Mouse (Mus musculus) cerebellum, adult 18-20 months (tissue): ENCODE data around the gene Pam.
A peak's percentile ranks its signal among the peaks of the same experiment; 100 is the strongest.

Experiments used
- DNase-seq, 2 experiments: peaks; one replicate each; pipeline ENCODE4 v3.0.0; 2021

Gene Pam

GRCm38 (mm10) chr1:97903912-97904460 lies 191.5 kb downstream of the Pam start:
- no peak for DNase-seq

GRCm38 (mm10) chr1:97902830-97903229 lies 192.6 kb downstream of the Pam start:
- no peak for DNase-seq

- DNase-seq: no peak
Observed at GRCm38 (mm10) chr1:97900559-97901153, 194.8 kb downstream of the Pam start.

GRCm38 (mm10) chr1:97887511-97887910 lies 207.9 kb downstream of the Pam start:
- no peak for DNase-seq

- no peak for DNase-seq
Observed at GRCm38 (mm10) chr1:97883498-97883897, 211.9 kb downstream of the Pam start.

GRCm38 (mm10) chr1:97877037-97877436 lies 218.4 kb downstream of the Pam start:
- DNase-seq: no peak

- DNase-seq: no peak
Observed at GRCm38 (mm10) chr1:97873490-97874054, 221.9 kb downstream of the Pam start.

GRCm38 (mm10) chr1:97872493-97872892 lies 223.0 kb downstream of the Pam start:
- DNase-seq: no peak

GRCm38 (mm10) chr1:97872072-97872471 lies 223.4 kb downstream of the Pam start:
- DNase-seq: no peak

- no peak for DNase-seq
Observed at GRCm38 (mm10) chr1:97864135-97864534, 231.3 kb downstream of the Pam start.

GRCm38 (mm10) chr1:97863140-97863539 lies 232.3 kb downstream of the Pam start:
- DNase-seq: no peak

GRCm38 (mm10) chr1:97862734-97863133 lies 232.7 kb downstream of the Pam start:
- no peak for DNase-seq

- DNase-seq: no peak
Observed at GRCm38 (mm10) chr1:97854256-97854655, 241.2 kb downstream of the Pam start.

- DNase-seq: no peak
Observed at GRCm38 (mm10) chr1:97851601-97852175, 243.8 kb downstream of the Pam start.

GRCm38 (mm10) chr1:97848601-97849241 lies 246.7 kb downstream of the Pam start:
- no peak for DNase-seq

- DNase-seq: peak; percentile 48 to 49
Observed at GRCm38 (mm10) chr1:97843220-97843992, 252.0 kb downstream of the Pam start.

GRCm38 (mm10) chr1:97834354-97834822 lies 261.1 kb downstream of the Pam start:
- DNase-seq: no peak

- peak; percentile 6 to 7 for DNase-seq
Observed at GRCm38 (mm10) chr1:97833466-97834353, 261.7 kb downstream of the Pam start.

- no peak for DNase-seq
Observed at GRCm38 (mm10) chr1:97828087-97828486, 267.4 kb downstream of the Pam start.

GRCm38 (mm10) chr1:97827566-97827965 lies 267.9 kb downstream of the Pam start:
- DNase-seq: no peak

GRCm38 (mm10) chr1:97822904-97823303 lies 272.5 kb downstream of the Pam start:
- no peak for DNase-seq

- DNase-seq: no peak
Observed at GRCm38 (mm10) chr1:97822203-97822602, 273.2 kb downstream of the Pam start.
